Mouse (Mus musculus): ENCODE data around the gene Tmprss15. TPM values are rescaled to one million over a fixed set of nuclear protein-coding genes. Genes with fewer than 3 reads are reported as not detected.

Tmprss15 gene
- polyA plus RNA-seq (2014; fragmentation: Nextera tagmentation; extraction: Ambion mirVana), result not detected in 2 replicates

DNA sequence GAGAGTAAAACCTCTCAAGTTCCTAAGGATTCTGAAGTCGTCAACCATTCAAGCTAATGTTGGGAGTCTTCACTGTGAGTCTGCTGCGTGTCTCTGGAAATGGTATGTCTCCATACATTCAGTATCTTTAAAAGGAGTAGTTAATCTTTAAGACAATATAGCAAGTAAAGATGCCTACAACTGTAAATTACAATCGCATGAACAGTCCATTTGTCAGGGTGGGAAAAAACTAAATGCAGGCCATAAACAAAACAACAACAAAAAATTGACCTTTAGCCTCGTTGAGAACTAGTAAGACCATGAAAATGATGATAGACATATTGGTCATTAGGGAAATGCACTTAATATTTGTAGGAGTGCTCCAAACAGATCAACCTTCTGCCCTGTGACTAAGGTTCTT is at the start of gene Tmprss15:
TSS of gene Tmprss15 (minus strand) at position 101 of the 400 bp plus-strand sequence.
- Histone ChIP-seq H3K9ac (replicated peaks; ENCODE audit: low read depth, low read length) (no peak within 1 kb of the TSS), H3K4me3 (ENCODE audit: low read depth, low read length) (no peak within 1 kb of the TSS), H3K4me2 (replicated peaks; ENCODE audit: low read depth, low read length) (no peak within 1 kb of the TSS), H3K4me1 (ENCODE audit: control insufficient read depth, insufficient read depth, low read length) (no peaks in the 10 kb centered on the region), H3K27ac (ENCODE audit: low read length) (no peak within 1 kb of the TSS), H3K27me3 (ENCODE audit: control insufficient read depth, insufficient read depth, low read length) (no peaks in the 10 kb centered on the region), H3K36me3 (ENCODE audit: control insufficient read depth, insufficient read depth, low read length) (no peaks in the 10 kb centered on the region), H3K9me3 (ENCODE audit: control insufficient read depth, low read depth, low read length) (no peaks in the 10 kb centered on the region)
- 90% methylated on average over 4 of the region's 4 CpGs for WGBS
- ATAC-seq (ENCODE audit: insufficient number of reproducible peaks, insufficient read depth, low FRiP score, low read depth), result no peak

DNA sequence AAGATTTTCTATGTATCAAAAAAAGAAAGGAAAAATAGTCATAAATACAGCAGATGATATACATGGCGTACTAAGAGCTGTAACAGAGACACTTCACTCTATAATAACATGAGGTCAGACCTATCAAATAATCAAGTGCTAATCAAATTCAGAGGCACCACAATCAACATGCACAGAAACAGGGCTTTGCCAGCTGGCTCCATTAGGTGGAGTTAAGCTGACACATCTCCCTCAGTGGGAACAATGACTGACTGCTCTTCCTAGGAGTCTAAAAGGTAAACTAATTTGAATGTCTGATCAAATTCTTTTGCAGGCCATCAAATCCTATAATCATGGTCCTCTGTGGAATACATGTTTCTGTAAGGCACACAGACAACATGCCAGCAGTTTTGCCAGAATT is 24.0 kb upstream of the Tmprss15 start:
- Histone ChIP-seq H3K36me3 (ENCODE audit: control insufficient read depth, insufficient read depth, low read length) (no peaks in the 10 kb centered on the region), H3K4me1 (ENCODE audit: control insufficient read depth, insufficient read depth, low read length) (peaks cover 5% of the 10 kb centered on the region; the same call in 1 of the 2 replicates), H3K9ac (replicated peaks; ENCODE audit: low read depth, low read length) (no peak overlapping the region), H3K4me2 (replicated peaks; ENCODE audit: low read depth, low read length) (no peak overlapping the region), H3K4me3 (ENCODE audit: low read depth, low read length) (no peak overlapping the region), H3K27me3 (ENCODE audit: control insufficient read depth, insufficient read depth, low read length) (no peaks in the 10 kb centered on the region), H3K9me3 (ENCODE audit: control insufficient read depth, low read depth, low read length) (no peaks in the 10 kb centered on the region), H3K27ac (ENCODE audit: low read length) (no peak overlapping the region)
- ATAC-seq (ENCODE audit: insufficient number of reproducible peaks, insufficient read depth, low FRiP score, low read depth), result no peak
- WGBS, result 64% methylated on average over 1 of the region's 1 CpGs

DNA sequence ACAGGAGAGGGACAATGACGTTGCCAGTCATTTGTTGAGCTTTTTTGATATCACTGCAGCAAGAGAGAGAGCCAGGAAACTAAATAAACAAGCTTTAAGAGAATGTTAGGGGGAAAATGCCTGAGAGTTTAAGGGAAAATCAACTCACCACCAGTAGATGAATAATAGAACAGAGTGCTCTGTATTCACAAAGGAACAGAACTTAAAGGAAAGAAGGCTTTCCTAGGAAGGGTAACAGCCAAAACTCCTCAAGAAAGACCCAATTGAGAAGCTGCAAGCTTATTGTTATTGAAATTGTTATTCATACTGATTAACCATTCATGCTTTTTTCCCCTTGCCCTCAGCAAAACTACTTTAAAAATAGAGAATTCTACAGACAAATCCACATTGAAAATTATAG is 18.6 kb upstream of the Tmprss15 start:
- WGBS, result 10% methylated on average over 1 of the region's 1 CpGs
- Histone ChIP-seq H3K36me3 (ENCODE audit: control insufficient read depth, insufficient read depth, low read length) (no peaks in the 10 kb centered on the region), H3K4me2 (replicated peaks; ENCODE audit: low read depth, low read length) (no peak overlapping the region)

DNA sequence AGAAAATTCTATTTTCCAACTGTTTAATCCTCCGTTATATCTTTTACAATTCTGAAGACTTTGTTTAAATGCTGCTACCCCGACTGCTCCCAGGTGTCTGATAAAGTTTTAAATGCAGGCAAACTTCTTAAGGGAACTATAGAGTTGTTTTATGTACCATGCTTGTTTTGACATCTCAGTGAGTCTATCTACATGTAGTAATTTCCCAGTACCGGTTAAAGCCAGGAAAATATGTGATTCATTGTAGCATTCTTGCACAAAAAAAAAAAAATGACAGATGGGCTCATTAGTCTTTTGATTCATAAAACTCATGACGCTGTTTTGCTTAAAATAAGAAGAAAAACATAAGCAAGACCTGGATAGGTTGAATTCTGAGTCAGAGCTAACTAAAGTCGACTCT is 18.1 kb upstream of the Tmprss15 start:
- Histone ChIP-seq H3K4me3 (ENCODE audit: low read depth, low read length) (no peak overlapping the region), H3K36me3 (ENCODE audit: control insufficient read depth, insufficient read depth, low read length) (no peaks in the 10 kb centered on the region), H3K27me3 (ENCODE audit: control insufficient read depth, insufficient read depth, low read length) (no peaks in the 10 kb centered on the region), H3K9me3 (ENCODE audit: control insufficient read depth, low read depth, low read length) (no peaks in the 10 kb centered on the region), H3K9ac (replicated peaks; ENCODE audit: low read depth, low read length) (no peak overlapping the region), H3K27ac (ENCODE audit: low read length) (no peak overlapping the region), H3K4me2 (replicated peaks; ENCODE audit: low read depth, low read length) (no peak overlapping the region), H3K4me1 (ENCODE audit: control insufficient read depth, insufficient read depth, low read length) (no peaks in the 10 kb centered on the region)
- ATAC-seq (ENCODE audit: insufficient number of reproducible peaks, insufficient read depth, low FRiP score, low read depth), result no peak
- WGBS, result 59% methylated on average over 5 of the region's 5 CpGs

More for the DNA sequence above, 18.6 kb upstream of the Tmprss15 start:
- Histone ChIP-seq H3K27me3 (ENCODE audit: control insufficient read depth, insufficient read depth, low read length) (no peaks in the 10 kb centered on the region), H3K27ac (ENCODE audit: low read length) (no peak overlapping the region), H3K4me1 (ENCODE audit: control insufficient read depth, insufficient read depth, low read length) (0 out of 2 replicates have a peak, but pooled peaks cover 2% of the 10 kb centered on the region), H3K4me3 (ENCODE audit: low read depth, low read length) (no peak overlapping the region), H3K9ac (replicated peaks; ENCODE audit: low read depth, low read length) (no peak overlapping the region), H3K9me3 (ENCODE audit: control insufficient read depth, low read depth, low read length) (no peaks in the 10 kb centered on the region)
- ATAC-seq (ENCODE audit: insufficient number of reproducible peaks, insufficient read depth, low FRiP score, low read depth), result no peak

DNA sequence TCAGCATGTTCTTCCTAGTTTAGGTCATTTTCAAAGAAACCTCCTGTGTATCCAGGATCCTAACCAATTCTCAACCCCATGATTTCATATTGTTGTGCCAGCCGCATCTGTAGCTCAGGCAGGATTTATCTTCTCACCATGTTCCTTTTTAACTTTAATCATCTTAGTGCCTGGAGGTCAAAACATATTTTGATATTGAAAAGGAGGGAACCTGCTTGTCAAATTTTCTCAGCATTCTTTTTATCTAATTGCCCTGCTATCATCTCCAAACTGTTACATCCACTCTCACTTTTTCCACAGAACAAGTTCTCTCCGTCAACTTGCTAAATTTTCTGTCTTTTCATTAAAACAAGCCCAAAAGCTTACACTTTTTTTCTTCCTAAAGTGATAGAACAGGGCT is 9.4 kb upstream of the Tmprss15 start:
- Histone ChIP-seq H3K4me2 (replicated peaks; ENCODE audit: low read depth, low read length) (no peak overlapping the region), H3K4me3 (ENCODE audit: low read depth, low read length) (no peak overlapping the region), H3K9me3 (ENCODE audit: control insufficient read depth, low read depth, low read length) (no peaks in the 10 kb centered on the region), H3K4me1 (ENCODE audit: control insufficient read depth, insufficient read depth, low read length) (no peaks in the 10 kb centered on the region), H3K27me3 (ENCODE audit: control insufficient read depth, insufficient read depth, low read length) (no peaks in the 10 kb centered on the region), H3K9ac (replicated peaks; ENCODE audit: low read depth, low read length) (no peak overlapping the region), H3K36me3 (ENCODE audit: control insufficient read depth, insufficient read depth, low read length) (no peaks in the 10 kb centered on the region), H3K27ac (ENCODE audit: low read length) (no peak overlapping the region)
- 87% methylated on average over 2 of the region's 2 CpGs for WGBS
- ATAC-seq (ENCODE audit: insufficient number of reproducible peaks, insufficient read depth, low FRiP score, low read depth), result no peak

DNA sequence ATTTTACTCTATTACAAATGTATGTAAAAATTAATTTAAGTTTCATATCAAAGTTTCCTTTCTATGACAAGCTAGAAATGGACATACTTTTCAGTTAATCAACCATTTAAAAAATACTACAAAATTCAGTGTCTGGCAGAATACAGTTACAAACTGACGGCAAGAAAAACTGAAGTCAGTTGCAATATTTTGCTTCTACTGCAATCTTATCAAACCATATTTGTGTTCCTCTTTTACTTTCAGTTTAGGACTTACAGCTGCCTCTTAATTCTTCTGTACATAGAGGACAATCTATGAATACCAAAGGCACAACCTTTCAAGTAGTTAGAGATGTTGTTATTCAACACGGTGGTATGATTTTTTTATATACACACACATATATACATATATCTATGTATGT is 7.4 kb upstream of the Tmprss15 start:
- H3K9me3 ChIP-seq (ENCODE audit: control insufficient read depth, low read depth, low read length), result no peaks in the 10 kb centered on the region
- H3K4me3 ChIP-seq (ENCODE audit: low read depth, low read length), result no peak overlapping the region
- no peaks in the 10 kb centered on the region for H3K36me3 ChIP-seq (ENCODE audit: control insufficient read depth, insufficient read depth, low read length)
- no peak overlapping the region for H3K9ac ChIP-seq (replicated peaks; ENCODE audit: low read depth, low read length)
- ATAC-seq (ENCODE audit: insufficient number of reproducible peaks, insufficient read depth, low FRiP score, low read depth), result no peak
- 93% methylated on average over 2 of the region's 2 CpGs for WGBS
- no peaks in the 10 kb centered on the region for H3K27me3 ChIP-seq (ENCODE audit: control insufficient read depth, insufficient read depth, low read length)
- H3K4me1 ChIP-seq (ENCODE audit: control insufficient read depth, insufficient read depth, low read length), result no peaks in the 10 kb centered on the region
- H3K27ac ChIP-seq (ENCODE audit: low read length), result no peak overlapping the region
- H3K4me2 ChIP-seq (replicated peaks; ENCODE audit: low read depth, low read length), result no peak overlapping the region

DNA sequence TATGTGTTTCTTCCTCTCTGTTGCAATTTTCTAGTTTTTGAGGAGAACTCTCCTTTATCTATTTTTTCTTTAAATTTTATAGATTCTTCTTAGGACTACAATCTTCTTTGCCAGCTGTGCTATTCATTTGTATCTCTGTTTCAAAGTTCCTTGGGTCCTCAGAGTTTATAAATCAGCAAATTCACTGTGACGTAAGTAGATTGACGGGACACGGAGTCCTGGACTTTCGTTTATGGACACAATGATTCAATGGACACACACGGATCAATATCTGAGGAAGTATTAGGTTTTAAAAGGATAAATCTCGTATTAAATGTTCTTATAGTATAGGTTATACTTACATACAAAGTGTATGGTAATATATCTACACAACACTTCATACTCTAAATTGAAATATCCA is 4.3 kb downstream of the Tmprss15 start:
- Histone ChIP-seq H3K36me3 (ENCODE audit: control insufficient read depth, insufficient read depth, low read length) (no peaks in the 10 kb centered on the region), H3K27ac (ENCODE audit: low read length) (no peak overlapping the region), H3K9me3 (ENCODE audit: control insufficient read depth, low read depth, low read length) (no peaks in the 10 kb centered on the region), H3K4me1 (ENCODE audit: control insufficient read depth, insufficient read depth, low read length) (no peaks in the 10 kb centered on the region), H3K27me3 (ENCODE audit: control insufficient read depth, insufficient read depth, low read length) (no peaks in the 10 kb centered on the region), H3K9ac (replicated peaks; ENCODE audit: low read depth, low read length) (no peak overlapping the region), H3K4me3 (ENCODE audit: low read depth, low read length) (no peak overlapping the region), H3K4me2 (replicated peaks; ENCODE audit: low read depth, low read length) (no peak overlapping the region)
- no peak for ATAC-seq (ENCODE audit: insufficient number of reproducible peaks, insufficient read depth, low FRiP score, low read depth)
- WGBS, result 77% methylated on average over 6 of the region's 6 CpGs

DNA sequence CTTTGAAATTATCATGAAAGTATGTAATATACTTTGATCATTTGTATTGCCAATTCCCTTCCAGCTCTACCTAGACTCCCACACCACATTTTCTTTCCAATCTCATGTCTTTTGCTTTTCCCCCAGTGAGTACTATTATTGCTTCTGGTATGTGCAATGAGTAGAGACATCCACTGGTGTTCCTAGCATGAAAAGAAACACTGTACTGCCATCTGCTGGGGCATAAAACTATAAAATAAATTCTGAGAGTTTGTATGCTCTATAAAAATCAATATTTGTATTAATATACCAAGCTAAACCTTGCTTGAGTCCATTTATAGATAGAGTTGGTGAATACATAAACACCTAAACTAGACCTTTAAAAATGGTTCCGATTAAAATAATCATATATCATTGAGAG is 27.0 kb downstream of the Tmprss15 start:
- Histone ChIP-seq H3K4me1 (ENCODE audit: control insufficient read depth, insufficient read depth, low read length) (no peaks in the 10 kb centered on the region), H3K9me3 (ENCODE audit: control insufficient read depth, low read depth, low read length) (no peaks in the 10 kb centered on the region), H3K4me3 (ENCODE audit: low read depth, low read length) (no peak overlapping the region), H3K27ac (ENCODE audit: low read length) (no peak overlapping the region), H3K36me3 (ENCODE audit: control insufficient read depth, insufficient read depth, low read length) (no peaks in the 10 kb centered on the region), H3K27me3 (ENCODE audit: control insufficient read depth, insufficient read depth, low read length) (no peaks in the 10 kb centered on the region), H3K9ac (replicated peaks; ENCODE audit: low read depth, low read length) (no peak overlapping the region), H3K4me2 (replicated peaks; ENCODE audit: low read depth, low read length) (no peak overlapping the region)
- 82% methylated on average over 1 of the region's 1 CpGs for WGBS
- ATAC-seq (ENCODE audit: insufficient number of reproducible peaks, insufficient read depth, low FRiP score, low read depth), result no peak

DNA sequence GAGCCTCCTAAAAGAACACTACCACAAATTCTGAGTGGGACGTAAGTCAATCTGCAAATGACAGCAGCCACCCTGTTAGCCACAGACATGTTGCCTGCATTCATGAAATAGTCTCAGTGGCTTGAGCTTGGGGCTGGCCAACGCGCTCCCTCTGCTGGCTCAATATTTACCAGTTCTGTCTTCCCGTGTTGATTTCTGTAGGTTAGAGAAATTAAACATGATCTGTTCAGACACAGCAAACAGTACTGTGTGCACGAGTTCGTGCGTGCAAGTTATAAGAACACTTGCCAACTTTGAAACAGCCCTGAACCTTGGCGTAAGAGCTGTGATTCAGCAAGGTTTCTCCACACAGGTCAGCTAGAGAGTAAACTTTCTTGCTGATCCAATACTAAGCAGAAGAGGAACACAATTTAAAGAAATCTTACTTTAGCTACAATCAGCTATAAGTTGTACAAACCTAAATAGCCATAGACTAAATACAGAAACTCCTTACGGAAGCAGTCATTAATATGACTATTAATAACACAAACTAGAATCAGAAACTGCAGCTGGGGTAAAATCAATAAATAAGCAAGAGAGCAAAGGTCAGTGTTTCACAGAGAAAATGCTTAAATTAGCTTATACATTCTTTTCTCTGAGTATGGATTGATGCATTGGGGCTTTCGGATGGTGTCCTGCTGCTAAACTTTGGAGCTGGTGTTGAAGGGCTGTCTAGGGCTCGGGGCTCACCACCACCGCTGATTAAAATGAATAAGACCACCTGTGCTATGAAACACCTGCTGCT is 31.9 kb downstream of the Tmprss15 start:
- H3K36me3 ChIP-seq (ENCODE audit: control insufficient read depth, insufficient read depth, low read length), result no peaks in the 10 kb centered on the region

More for the DNA sequence above, 31.9 kb downstream of the Tmprss15 start:
- H3K4me3 ChIP-seq (ENCODE audit: low read depth, low read length), result no peak overlapping the region
- peak; percentile 77; the same call in 1 of the 2 replicates for ATAC-seq (ENCODE audit: insufficient number of reproducible peaks, insufficient read depth, low FRiP score, low read depth)
- 22% methylated on average over 12 of the region's 12 CpGs for WGBS
- no peak overlapping the region for H3K27ac ChIP-seq (ENCODE audit: low read length)
- H3K27me3 ChIP-seq (ENCODE audit: control insufficient read depth, insufficient read depth, low read length), result no peaks in the 10 kb centered on the region
- no peaks in the 10 kb centered on the region for H3K4me1 ChIP-seq (ENCODE audit: control insufficient read depth, insufficient read depth, low read length)
- H3K4me2 ChIP-seq (replicated peaks; ENCODE audit: low read depth, low read length), result 0 out of 2 replicates have a peak overlapping the region, but pooled peaks have one; percentile 4
- H3K9ac ChIP-seq (replicated peaks; ENCODE audit: low read depth, low read length), result no peak overlapping the region
- H3K9me3 ChIP-seq (ENCODE audit: control insufficient read depth, low read depth, low read length), result no peaks in the 10 kb centered on the region

All from stomach, embryonic 14.5 days (tissue).